In genomic region chr5:147539409-147539808, GRCm38 (mm10) we compare ENCODE assay signal across 23 mouse cellular contexts.
DNase-seq lines count a peak whose midpoint lies in the region; ATAC-seq and TF ChIP-seq lines count a peak whose summit lies in the region.
"Had no signal": no experiment of that assay in that cellular context is flagged by ENCODE, and none has a peak within 500 bp of the region (broad histone marks: within the 10 kb centered on the region; RNA-seq: fewer than 3 reads in every experiment).

No protein-coding gene starts in this region.

- 91% methylated on average over 4 of the region's 4 CpGs for WGBS in heart, adult 2 months

- intact Hi-C loops in left cerebral cortex, postnatal 4 days (cut with DNase I) = no loop called here
- intact Hi-C loops in left cerebral cortex, postnatal 14 days (cut with DNase I) = no loop called here
- intact Hi-C loops in heart, adult 2 months (cut with DNase I) = loop anchor here (5.0 kb wide), 1 partner anchor 122 kb away; no protein-coding TSS in a partner anchor

- no peaks in the 10 kb centered on the region for H3K4me1 ChIP-seq in heart, adult 2 months (ENCODE audit: control insufficient read depth, insufficient read depth, low read length)
- H3K4me1 ChIP-seq: forebrain, embryonic 13.5 days; hindbrain, embryonic 13.5 days; kidney, embryonic 15.5 days; limb, embryonic 10.5 days; liver, embryonic 15.5 days; lung, embryonic 15.5 days had no signal

- no peak overlapping the region for H3K27ac ChIP-seq in heart, adult 2 months
- H3K27ac ChIP-seq: forebrain, embryonic 13.5 days; hindbrain, embryonic 13.5 days; kidney, embryonic 15.5 days; limb, embryonic 10.5 days; liver, embryonic 15.5 days; lung, embryonic 15.5 days had no signal

- DNase-seq in frontal cortex, postnatal 14 days (ENCODE audit: low spot score in 2 of 2) = no peak
- DNase-seq in left cerebral cortex, adult 11 months (ENCODE audit: low spot score) = peak; percentile 56
- no peak for DNase-seq in left cerebral cortex, postnatal 4 days
- peak; percentile 74 for DNase-seq in brain, adult 2 months (ENCODE audit: low read depth, low spot score)
- peak; percentile 30 to 41 for DNase-seq in left cerebral cortex, postnatal 14 days (ENCODE audit: low spot score in 2 of 2)
- no peak for DNase-seq in heart, adult 2 months
- DNase-seq: adrenal gland, postnatal 10 days; cerebellum, adult 9-10 months; gastrocnemius, postnatal 14 days; heart, postnatal 36 days; kidney, adult 11 months; kidney, postnatal 36 days; liver; lung, postnatal 4 days; thymus, postnatal 25 days had no signal

- no peak overlapping the region for H3K4me3 ChIP-seq in heart, adult 2 months
- H3K4me3 ChIP-seq: forebrain, embryonic 13.5 days; hindbrain, embryonic 13.5 days; kidney, embryonic 15.5 days; limb, embryonic 10.5 days; liver, embryonic 15.5 days; lung, embryonic 15.5 days had no signal

- no peak for TF ChIP-seq EP300 in heart, adult 2 months (IDR thresholded peaks at IDR 0.05; ENCODE audit: insufficient read depth, low read depth, low read length)

- H3K27me3 ChIP-seq in heart, adult 2 months (ENCODE audit: control insufficient read depth, insufficient read depth, low read length) = no peaks in the 10 kb centered on the region
- H3K27me3 ChIP-seq: forebrain, embryonic 13.5 days; hindbrain, embryonic 13.5 days; kidney, embryonic 15.5 days; liver, embryonic 15.5 days; lung, embryonic 15.5 days had no signal

- TF ChIP-seq CTCF in heart, adult 2 months (IDR thresholded peaks at IDR 0.05) = no peak

- no peaks in the 10 kb centered on the region for H3K79me2 ChIP-seq in heart, adult 2 months (replicated peaks; ENCODE audit: control insufficient read depth, insufficient read depth, low read length)

- no peak overlapping the region for H3K9ac ChIP-seq in heart, adult 2 months (ENCODE audit: low read depth, low read length)
- H3K9ac ChIP-seq: forebrain, embryonic 13.5 days; hindbrain, embryonic 13.5 days; kidney, embryonic 15.5 days; liver, embryonic 15.5 days; lung, embryonic 15.5 days had no signal

- no peak for TF ChIP-seq POLR2A in heart, adult 2 months (IDR thresholded peaks at IDR 0.05; ENCODE audit: insufficient read depth, low read depth, low read length)

- H3K36me3 ChIP-seq in heart, adult 2 months (ENCODE audit: control insufficient read depth, insufficient read depth, low read length) = no peaks in the 10 kb centered on the region; the same call in 1 of the 2 replicates

- peak; percentile 93 for ATAC-seq in frontal cortex, adult (ENCODE audit: low TSS enrichment)
- ATAC-seq: activated CD4-positive, CD25-positive, alpha-beta regulatory T cell, adult 4 months; forebrain, embryonic 13.5 days had no signal

Comparison
In these comparisons a context has a peak if more than half of its experiments do, and no peak if none do; other contexts are left out.
1. DNase-seq: peak in left cerebral cortex, adult 11 months (single experiment), brain, adult 2 months (single experiment) and left cerebral cortex, postnatal 14 days (2 of 2); none in frontal cortex, postnatal 14 days (0 of 2), left cerebral cortex, postnatal 4 days (single experiment) and heart, adult 2 months (0 of 2).